Mouse (Mus musculus) left cerebral cortex, adult 2 months (tissue): ENCODE results near the gene Clec1b. TPM values are rescaled to one million over a fixed set of nuclear protein-coding genes. Genes with fewer than 3 reads are reported as not detected.
A peak's percentile ranks its signal among the peaks of the same experiment; 100 is the strongest.

Experiments used
- DNase-seq, 2 experiments: peaks; one replicate each; pipeline ENCODE4 v3.0.0; 2021 to 2022; ENCODE audit warnings: low spot score in 2 of 2, mixed read lengths in 1 of 2; ENCODE audit errors: extremely low spot score in 1 of 2
- H3K27ac ChIP-seq: fragments of 200-600 bp; 2 replicates; pipeline ENCODE4 v1.8.1; 2022
- H3K4me3 ChIP-seq: fragments of 200-600 bp; 2 replicates; pipeline ENCODE4 v1.8.1; 2022
- CTCF ChIP-seq: fragments of 200-600 bp; IDR thresholded peaks from 2 replicates; pipeline ENCODE4 v1.8.1; 2022; ENCODE audit warnings: antibody characterized with exemption, mild to moderate bottlenecking, moderate library complexity
- intact Hi-C: fragments of 180-260 bp; cut with DNase I; formaldehyde crosslinking; loops from one replicate; pipeline ENCODE4 v1.15.1; 2025
- long read RNA-seq, 2 experiments: library from polyadenylated mRNA; stranded (forward); transcript quantifications; one replicate each; pipeline ENCODE4 v2.0.0; 2021; ENCODE audit warnings: borderline mapping rate in 2 of 2
- total RNA-seq, 2 experiments: library from RNA; stranded (reverse); gene quantifications; 2 replicates each; pipeline ENCODE4 v1.2.3; 2021

Gene Clec1b
- total RNA-seq: not detected
- long read RNA-seq, experiment 1: 0 reads
- long read RNA-seq, experiment 2: 0 reads

DNA sequence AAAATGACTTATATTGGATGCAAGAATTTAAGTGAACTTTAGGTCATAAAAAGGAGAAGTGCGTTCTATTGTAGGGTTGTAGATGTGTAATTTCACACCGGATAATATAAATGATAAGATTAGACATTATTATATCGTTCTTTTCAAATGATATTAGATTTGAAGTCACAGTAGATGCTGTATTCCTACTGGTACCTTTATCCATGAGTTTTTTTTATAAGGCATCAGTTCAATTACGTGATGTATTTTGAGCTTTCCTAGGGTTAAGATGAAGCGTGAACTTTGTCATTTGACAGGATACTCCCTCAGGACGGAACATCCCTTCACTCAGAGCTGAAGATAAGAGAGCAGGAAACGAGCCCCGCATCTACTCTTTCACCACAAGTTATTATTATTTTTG, at the start of gene Clec1b:
Gene Clec1b, plus strand, starts transcription at position 301 of the 400 bp plus-strand sequence.
- intact Hi-C loops: no loop called here
- Histone ChIP-seq H3K27ac (no peak within 1 kb of the TSS), H3K4me3 (no peak within 1 kb of the TSS)
- no peak for TF ChIP-seq CTCF
- no peak for DNase-seq

- DNase-seq: no peak
- TF ChIP-seq CTCF: no peak
- Histone ChIP-seq H3K4me3 (no peak overlapping the region), H3K27ac (no peak overlapping the region)
- intact Hi-C loops: no loop called here
These were observed 47.4 kb upstream of the Clec1b start for GRCm38 (mm10) chr6:129349524-129350352.

GRCm38 (mm10) chr6:129351091-129351490, 46.0 kb upstream of the Clec1b start:
- intact Hi-C loops: no loop called here

GRCm38 (mm10) chr6:129355774-129356173, 41.3 kb upstream of the Clec1b start:
- no peak overlapping the region for H3K4me3 ChIP-seq
- intact Hi-C loops: no loop called here
- no peak for TF ChIP-seq CTCF
- no peak for DNase-seq
- H3K27ac ChIP-seq: no peak overlapping the region

More at GRCm38 (mm10) chr6:129351091-129351490, 46.0 kb upstream of the Clec1b start:
- no peak for TF ChIP-seq CTCF
- H3K4me3 ChIP-seq: no peak overlapping the region
- DNase-seq: no peak
- H3K27ac ChIP-seq: no peak overlapping the region

DNA sequence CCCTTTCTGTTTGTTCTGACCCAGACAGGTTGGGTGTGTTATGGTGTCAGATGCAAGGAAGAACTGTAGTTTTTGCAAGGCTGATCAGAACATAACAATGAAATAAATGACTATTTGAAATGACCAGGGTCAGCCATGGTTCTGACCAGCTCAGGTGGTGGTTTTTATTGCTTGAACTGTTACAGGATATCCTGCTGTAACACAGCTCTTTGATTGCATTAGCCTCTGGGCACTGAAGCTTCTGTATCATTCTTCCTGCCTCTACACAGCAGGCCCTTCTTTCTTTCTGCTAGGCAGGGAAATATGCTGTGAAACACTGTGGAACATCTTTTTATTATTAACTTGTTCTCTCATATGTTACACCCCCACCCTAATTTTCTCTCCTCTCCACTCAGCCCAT, 40.7 kb upstream of the Clec1b start:
- H3K27ac ChIP-seq: no peak overlapping the region
- no peak overlapping the region for H3K4me3 ChIP-seq
- no peak for TF ChIP-seq CTCF
- intact Hi-C loops: no loop called here
- no peak for DNase-seq

- intact Hi-C loops: no loop called here
- H3K27ac ChIP-seq: no peak overlapping the region
- DNase-seq: no peak
- no peak for TF ChIP-seq CTCF
- no peak overlapping the region for H3K4me3 ChIP-seq
These were observed 37.6 kb upstream of the Clec1b start for GRCm38 (mm10) chr6:129359515-129359914.

GRCm38 (mm10) chr6:129363942-129364341, 33.2 kb upstream of the Clec1b start:
- intact Hi-C loops: loop anchor here (2.0 kb wide), 1 partner anchor 509 kb away; no protein-coding TSS in a partner anchor
- H3K4me3 ChIP-seq: no peak overlapping the region
- no peak for TF ChIP-seq CTCF
- H3K27ac ChIP-seq: no peak overlapping the region
- DNase-seq: no peak

GRCm38 (mm10) chr6:129365959-129366359, 31.1 kb upstream of the Clec1b start:
- H3K4me3 ChIP-seq: no peak overlapping the region
- no peak overlapping the region for H3K27ac ChIP-seq
- peak; percentile 18 to 33 for DNase-seq
- peak; percentile 96 for TF ChIP-seq CTCF
- intact Hi-C loops: loop anchor here (2.0 to 5.0 kb wide), 3 partner anchors 105 to 511 kb away; no protein-coding TSS in a partner anchor

GRCm38 (mm10) chr6:129369374-129370132, 27.5 kb upstream of the Clec1b start:
- H3K4me3 ChIP-seq: no peak overlapping the region
- no peak overlapping the region for H3K27ac ChIP-seq
- no peak for TF ChIP-seq CTCF
- no peak for DNase-seq
- intact Hi-C loops: loop anchor here (5.0 kb wide), 1 partner anchor 277 kb away; no protein-coding TSS in a partner anchor

DNA sequence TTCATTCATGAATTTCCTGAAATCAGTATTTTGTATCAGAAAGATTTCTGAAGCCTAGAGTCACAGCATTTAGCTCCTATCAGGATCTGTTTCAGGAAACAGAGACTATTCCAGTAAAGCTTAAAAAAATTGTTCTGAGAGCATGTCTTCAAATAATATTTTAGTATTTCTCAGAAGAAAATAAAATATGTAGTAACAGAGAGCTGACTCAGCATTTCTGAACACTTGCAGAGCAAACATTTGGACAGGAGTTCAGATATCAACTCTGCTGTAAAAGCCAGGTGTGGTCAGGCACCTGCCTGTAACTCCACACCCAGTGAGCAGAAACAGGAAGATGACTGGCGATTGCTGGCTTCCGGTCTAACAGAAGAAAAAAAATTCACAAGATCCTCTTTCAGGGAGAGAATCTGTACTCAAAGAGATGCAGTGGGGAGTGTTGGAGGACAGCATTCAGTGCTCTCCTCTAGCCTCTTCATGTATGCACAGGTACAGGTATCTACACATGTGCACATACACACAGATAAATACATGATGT, 22.1 kb upstream of the Clec1b start:
- H3K4me3 ChIP-seq: no peak overlapping the region
- H3K27ac ChIP-seq: no peak overlapping the region
- intact Hi-C loops: no loop called here
- no peak for DNase-seq
- no peak for TF ChIP-seq CTCF

- Histone ChIP-seq H3K27ac (no peak overlapping the region), H3K4me3 (no peak overlapping the region)
- intact Hi-C loops: no loop called here
- TF ChIP-seq CTCF: no peak
- no peak for DNase-seq
These were observed 16.6 kb upstream of the Clec1b start for GRCm38 (mm10) chr6:129380454-129380853.

DNA sequence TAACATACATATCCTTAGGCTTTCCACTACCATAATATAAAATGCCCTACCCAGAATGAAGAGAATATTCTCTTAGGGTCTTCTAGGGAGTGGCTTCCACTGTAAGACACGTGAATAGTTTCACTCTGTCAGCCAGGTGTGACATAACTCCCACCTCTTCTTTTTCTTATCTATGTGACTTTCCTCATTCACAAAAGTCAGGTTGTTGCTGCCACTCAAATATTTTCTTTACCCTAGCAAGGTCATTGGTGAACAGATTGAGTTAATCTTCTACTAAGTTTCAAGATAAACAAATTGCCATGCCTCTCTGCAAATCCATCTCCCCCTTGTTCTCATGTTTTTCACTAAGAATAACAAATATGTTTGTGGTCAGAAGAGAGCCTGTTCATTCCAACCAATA, 15.4 kb upstream of the Clec1b start:
- DNase-seq: no peak
- intact Hi-C loops: no loop called here
- H3K27ac ChIP-seq: no peak overlapping the region
- H3K4me3 ChIP-seq: no peak overlapping the region
- no peak for TF ChIP-seq CTCF
